Mouse (Mus musculus) kidney, adult 2 months (tissue): ENCODE measurements at regions not wholly inside any gene's neighbourhood (a gene's known extent, or its start where the extent isn't known, plus 50 kb on each side); places are given as distances from the start of the nearest gene placed in this dataset.

ENCODE experiments used
- DNase-seq: peaks from one replicate; pipeline ENCODE4 v3.0.0; 2021
- H3K27ac ChIP-seq: fragments of 200-500 bp; 2 replicates; pipeline ENCODE4 v1.5.1; 2012; ENCODE audit warnings: low read depth, low read length, control low read depth, inconsistent platforms; ENCODE audit not compliant: insufficient read depth
- H3K27me3 ChIP-seq: fragments of 200-500 bp; replicated peaks from 2 replicates; pipeline ENCODE4 v1.6.1; 2012; ENCODE audit warnings: mild to moderate bottlenecking, moderate library complexity, low read length, inconsistent platforms; ENCODE audit not compliant: control insufficient read depth, insufficient read depth
- H3K36me3 ChIP-seq: fragments of 200-500 bp; 2 replicates; pipeline ENCODE4 v1.6.1; 2012; ENCODE audit warnings: mild to moderate bottlenecking, moderate library complexity, low read length, inconsistent platforms; ENCODE audit not compliant: control insufficient read depth, insufficient read depth
- H3K4me1 ChIP-seq: fragments of 200-500 bp; 2 replicates; pipeline ENCODE4 v1.6.1; 2011; ENCODE audit warnings: low read length; ENCODE audit not compliant: control insufficient read depth, insufficient read depth
- H3K4me3 ChIP-seq: fragments of 200-500 bp; 2 replicates; pipeline ENCODE4 v1.5.1; 2011; ENCODE audit warnings: mild to moderate bottlenecking, low read depth, low read length, control low read depth; ENCODE audit not compliant: insufficient read depth
- CTCF ChIP-seq: fragments of 200-500 bp; conservative IDR thresholded peaks from 2 replicates; pipeline ENCODE4 v1.5.1; 2011; ENCODE audit warnings: low read depth, mild to moderate bottlenecking, control low read depth, low read length, moderate library complexity, mixed read lengths; ENCODE audit not compliant: insufficient read depth, insufficient read length
- POLR2A ChIP-seq: fragments of 200-500 bp; IDR thresholded peaks from one replicate; pipeline ENCODE4 v1.6.1; 2011; ENCODE audit warnings: low read depth, low read length, control low read depth
- WGBS: fragments of 180-500 bp; shearing (Covaris S2); methylation state at CpG from one replicate; pipeline ENCODE4 v1.1.7; 2018; 5-methylcytosine and 5-hydroxymethylcytosine counted together

- Histone ChIP-seq H3K27me3 (no peaks in the 10 kb centered on the region), H3K4me3 (no peak overlapping the region), H3K4me1 (no peaks in the 10 kb centered on the region), H3K27ac (no peak overlapping the region), H3K36me3 (no peaks in the 10 kb centered on the region)
- 93% methylated on average over 3 of the region's 3 CpGs for WGBS
- TF ChIP-seq CTCF: no peak
- TF ChIP-seq POLR2A: no peak
- no peak for DNase-seq
These were observed 143.0 kb upstream of the Vldlr start for GRCm38 (mm10) chr19:27073281-27073680.

- no peaks in the 10 kb centered on the region for H3K36me3 ChIP-seq
- no peaks in the 10 kb centered on the region for H3K4me1 ChIP-seq
- TF ChIP-seq CTCF: no peak
- TF ChIP-seq POLR2A: no peak
- peak; percentile 5 for DNase-seq
- H3K27me3 ChIP-seq: no peaks in the 10 kb centered on the region
- H3K4me3 ChIP-seq: no peak overlapping the region
- no peak overlapping the region for H3K27ac ChIP-seq
- 68% methylated on average over 5 of the region's 5 CpGs for WGBS
These were observed 141.3 kb upstream of the Vldlr start for GRCm38 (mm10) chr19:27075019-27075418.

- no peaks in the 10 kb centered on the region for H3K4me1 ChIP-seq
- H3K36me3 ChIP-seq: no peaks in the 10 kb centered on the region
- WGBS: 77% methylated on average over 4 of the region's 4 CpGs
- TF ChIP-seq POLR2A (no peak), CTCF (no peak)
- no peak overlapping the region for H3K4me3 ChIP-seq
- no peak for DNase-seq
- H3K27ac ChIP-seq: no peak overlapping the region
- no peaks in the 10 kb centered on the region for H3K27me3 ChIP-seq
These were observed 139.3 kb upstream of the Vldlr start for GRCm38 (mm10) chr19:27076920-27077512.

GRCm38 (mm10) chr19:27087344-27087743 is 128.9 kb upstream of the Vldlr start:
- DNase-seq: no peak
- Histone ChIP-seq H3K27me3 (no peaks in the 10 kb centered on the region), H3K4me1 (no peaks in the 10 kb centered on the region), H3K27ac (no peak overlapping the region), H3K4me3 (no peak overlapping the region), H3K36me3 (no peaks in the 10 kb centered on the region)
- TF ChIP-seq POLR2A: no peak
- TF ChIP-seq CTCF: no peak
- 73% methylated on average over 2 of the region's 2 CpGs for WGBS

- WGBS: 83% methylated on average over 5 of the region's 5 CpGs
- H3K4me3 ChIP-seq: no peak overlapping the region
- H3K27me3 ChIP-seq: no peaks in the 10 kb centered on the region
- H3K27ac ChIP-seq: no peak overlapping the region
- H3K4me1 ChIP-seq: no peaks in the 10 kb centered on the region
- TF ChIP-seq POLR2A (no peak), CTCF (no peak)
- H3K36me3 ChIP-seq: no peaks in the 10 kb centered on the region
- DNase-seq: no peak
These were observed 128.5 kb upstream of the Vldlr start for GRCm38 (mm10) chr19:27087833-27088232.

GRCm38 (mm10) chr19:27089099-27089498 is 127.2 kb upstream of the Vldlr start:
- Histone ChIP-seq H3K4me3 (no peak overlapping the region), H3K36me3 (no peaks in the 10 kb centered on the region), H3K4me1 (no peaks in the 10 kb centered on the region), H3K27ac (no peak overlapping the region), H3K27me3 (no peaks in the 10 kb centered on the region)
- 79% methylated on average over 1 of the region's 1 CpGs for WGBS
- TF ChIP-seq CTCF (no peak), POLR2A (no peak)
- DNase-seq: no peak

GRCm38 (mm10) chr19:27091603-27092002 is 124.7 kb upstream of the Vldlr start:
- 97% methylated on average over 2 of the region's 2 CpGs for WGBS
- Histone ChIP-seq H3K4me1 (no peaks in the 10 kb centered on the region), H3K36me3 (no peaks in the 10 kb centered on the region), H3K27me3 (no peaks in the 10 kb centered on the region), H3K4me3 (no peak overlapping the region), H3K27ac (no peak overlapping the region)
- TF ChIP-seq POLR2A (no peak), CTCF (no peak)
- no peak for DNase-seq

GRCm38 (mm10) chr19:27094777-27095478 is 121.4 kb upstream of the Vldlr start:
- H3K36me3 ChIP-seq: no peaks in the 10 kb centered on the region
- 79% methylated on average over 13 of the region's 13 CpGs for WGBS
- H3K27ac ChIP-seq: no peak overlapping the region
- no peak for DNase-seq
- no peaks in the 10 kb centered on the region for H3K4me1 ChIP-seq
- no peak for TF ChIP-seq POLR2A
- TF ChIP-seq CTCF: no peak
- H3K4me3 ChIP-seq: no peak overlapping the region
- H3K27me3 ChIP-seq: no peaks in the 10 kb centered on the region
